Mouse (Mus musculus): ENCODE data around the gene Kmt2e.
"Not testable (repeated sequence)": the region's sequence is repeated elsewhere in the genome, so short reads cannot be mapped to it uniquely, and the experiment has no call there.

Kmt2e gene

DNA sequence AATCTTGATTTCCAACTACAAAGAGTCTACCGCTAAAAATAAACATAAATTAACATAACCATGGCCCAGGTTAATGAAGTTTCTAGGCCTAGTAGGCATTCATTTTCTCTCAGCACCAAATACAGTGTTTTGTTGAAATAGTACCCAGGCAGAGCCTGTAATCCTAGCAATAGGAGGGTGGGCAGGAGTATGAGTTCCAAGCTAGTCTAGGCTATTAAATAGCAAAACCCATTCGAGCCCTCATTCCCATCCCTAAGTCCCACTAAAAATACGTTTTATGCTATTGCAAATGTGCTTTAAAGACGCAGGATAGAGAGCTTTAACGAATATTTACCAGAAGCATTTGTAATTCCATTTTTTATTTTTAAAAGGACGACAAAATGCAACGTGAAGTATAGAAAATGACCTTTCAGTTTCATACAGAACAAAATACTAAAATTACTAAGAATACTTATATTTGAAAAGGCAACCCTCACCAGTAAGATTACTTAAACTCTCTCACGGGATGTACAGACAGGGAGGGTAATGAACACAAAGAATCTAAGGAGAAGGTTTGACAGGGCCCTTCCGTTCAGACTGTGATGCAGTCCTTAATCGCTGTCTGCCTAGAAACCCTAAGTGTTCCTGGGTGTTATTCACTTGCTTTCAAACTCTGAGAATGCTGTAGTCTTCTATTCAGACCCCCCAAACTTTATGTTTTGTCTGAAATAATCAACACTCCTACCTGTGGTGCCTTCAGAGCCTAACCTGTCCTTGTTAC, 2.1 kb upstream of the Kmt2e start:
- no peak for DNase-seq (ENCODE audit: low read depth, low spot score)

DNA sequence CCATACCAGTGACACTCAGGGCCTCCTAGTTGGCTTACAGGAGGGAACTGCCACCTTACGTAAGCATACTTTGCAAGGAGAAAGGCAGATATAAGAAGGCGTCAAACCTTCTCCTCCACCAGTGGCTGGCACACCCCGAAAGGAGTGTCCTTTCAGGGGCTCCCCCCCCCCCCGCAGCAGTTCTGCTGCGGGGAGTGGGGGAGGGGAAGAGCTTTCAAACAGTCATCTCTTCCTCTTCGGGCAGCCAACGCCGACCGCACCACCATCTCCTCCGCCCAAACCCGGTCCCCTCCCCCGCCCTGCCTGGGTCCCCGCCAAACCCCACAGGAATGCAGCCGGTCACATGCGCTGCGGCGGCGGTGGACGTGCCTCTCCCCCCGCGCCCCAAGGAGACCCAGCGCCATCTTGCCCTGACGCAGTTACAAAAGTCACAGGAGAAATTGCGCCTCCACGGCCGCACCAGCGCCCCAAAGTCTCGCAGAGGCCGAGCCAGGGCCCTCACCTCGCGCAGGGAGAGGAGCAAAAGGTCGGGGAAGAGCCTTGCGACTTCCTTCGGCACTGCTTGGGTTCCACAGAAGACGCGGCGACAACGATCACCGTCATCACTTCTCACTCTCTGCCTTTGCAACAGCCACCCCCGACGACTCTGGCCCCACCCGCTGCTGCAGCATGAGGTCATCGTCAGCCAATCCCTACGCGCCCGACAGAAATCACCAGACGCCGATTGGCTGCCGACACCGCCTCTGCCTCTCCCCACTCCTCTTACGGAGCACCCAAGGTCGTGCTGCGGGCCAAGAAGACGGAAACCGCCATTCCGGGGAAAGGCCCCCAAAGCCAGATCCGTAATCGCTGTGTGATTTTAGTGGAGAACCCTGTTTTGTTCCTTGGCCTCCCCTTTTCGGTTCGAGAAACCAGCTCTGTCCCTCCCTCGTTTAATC, 1.3 kb upstream of the Kmt2e start:
- peak; percentile 97 for DNase-seq (ENCODE audit: low read depth, low spot score)

DNA sequence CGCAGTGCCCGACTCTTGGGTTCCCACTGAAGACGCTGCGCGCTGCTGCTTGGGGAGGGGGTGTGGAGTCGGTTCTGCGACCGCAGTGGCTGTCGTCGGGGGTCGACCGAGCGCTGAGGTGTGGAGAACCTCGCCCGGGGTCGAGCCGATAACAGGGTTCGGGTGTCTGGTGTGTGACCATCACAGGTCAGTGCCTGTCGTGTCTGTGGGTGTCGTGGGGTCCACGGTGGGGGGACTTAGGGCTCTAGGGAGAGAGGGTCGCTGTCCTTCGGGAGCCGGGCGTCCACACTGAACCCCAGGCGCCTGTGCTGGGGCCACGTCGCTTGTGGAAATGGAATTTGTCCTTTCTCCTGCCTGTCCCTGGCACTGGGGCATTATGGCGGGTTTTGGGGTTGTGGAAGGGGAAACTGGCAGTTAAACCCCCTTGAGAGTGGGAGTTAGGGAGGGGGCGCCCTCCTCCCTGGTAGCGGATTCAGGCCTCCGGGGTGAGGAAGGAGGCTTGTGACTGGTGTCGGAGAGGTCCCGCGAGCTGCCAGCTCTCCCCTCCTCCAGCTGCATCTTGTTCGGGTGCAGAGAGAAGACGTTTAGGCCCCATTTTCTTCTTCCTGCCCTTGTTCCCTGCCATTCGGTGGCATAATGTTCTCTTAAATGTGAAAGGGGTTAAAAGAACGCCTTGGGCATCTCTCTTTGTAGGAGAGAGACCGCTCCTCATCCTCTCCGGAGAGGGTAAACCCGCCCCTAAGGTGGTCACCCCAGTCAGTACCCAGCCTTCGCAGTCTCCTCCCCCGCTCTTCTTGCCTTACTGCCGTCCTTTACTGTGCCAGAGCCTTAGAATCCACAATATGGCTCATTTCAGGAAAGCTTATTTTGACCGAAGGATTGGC, 599 bp downstream of the Kmt2e start:
- no peak for DNase-seq (ENCODE audit: low read depth, low spot score)

DNA sequence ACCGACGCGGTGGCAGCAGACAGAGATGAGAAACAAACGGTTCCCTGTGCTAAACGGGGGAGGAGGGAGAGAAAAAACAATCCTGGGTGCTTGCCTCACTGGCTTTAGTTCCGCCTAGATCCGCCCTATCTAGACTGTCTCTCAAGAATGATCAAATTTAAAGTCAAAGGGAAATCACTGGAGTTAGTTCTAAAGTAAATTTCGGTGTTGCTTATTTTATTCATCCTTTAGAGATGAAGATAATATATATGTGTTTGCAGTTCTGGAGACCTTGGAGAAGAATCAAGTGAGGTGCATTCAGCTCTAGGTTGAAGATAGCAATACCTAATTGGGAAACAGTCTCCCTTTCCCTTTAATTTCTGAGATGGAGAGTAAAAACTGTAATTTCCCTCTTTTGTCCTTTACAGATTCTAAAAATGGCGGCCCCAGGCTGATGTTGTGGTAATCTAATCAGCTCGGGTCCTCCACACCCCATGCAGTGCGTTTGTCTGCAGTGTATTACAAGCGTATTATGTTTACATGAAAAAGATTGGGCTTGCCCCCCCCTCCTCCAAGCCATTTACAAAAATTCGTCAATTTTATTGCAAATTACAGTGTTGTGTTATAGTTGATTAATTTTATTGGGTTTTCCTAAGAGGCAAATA, 1.4 kb downstream of the Kmt2e start:
- DNase-seq (ENCODE audit: low read depth, low spot score), result no peak

DNA sequence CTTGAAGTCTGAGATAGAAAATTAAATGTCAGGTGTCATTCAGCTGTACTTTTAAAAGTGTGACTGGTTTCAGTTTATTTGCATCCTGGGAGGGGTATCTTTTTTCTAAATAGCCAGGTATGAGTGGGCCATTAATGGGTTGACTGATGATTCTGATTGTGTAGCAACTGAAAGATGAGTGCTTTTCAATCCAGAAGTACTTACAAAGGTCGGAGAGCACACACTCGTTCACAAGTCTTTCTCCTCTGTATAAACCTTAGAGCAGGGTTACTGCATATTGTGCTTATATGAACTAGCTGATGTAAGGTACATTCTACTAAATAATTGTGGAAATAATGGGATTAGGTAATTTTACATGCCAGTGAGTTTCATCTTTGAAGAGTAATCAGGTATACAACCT, 2.5 kb downstream of the Kmt2e start:
- no peak for DNase-seq (ENCODE audit: low read depth, low spot score)

DNA sequence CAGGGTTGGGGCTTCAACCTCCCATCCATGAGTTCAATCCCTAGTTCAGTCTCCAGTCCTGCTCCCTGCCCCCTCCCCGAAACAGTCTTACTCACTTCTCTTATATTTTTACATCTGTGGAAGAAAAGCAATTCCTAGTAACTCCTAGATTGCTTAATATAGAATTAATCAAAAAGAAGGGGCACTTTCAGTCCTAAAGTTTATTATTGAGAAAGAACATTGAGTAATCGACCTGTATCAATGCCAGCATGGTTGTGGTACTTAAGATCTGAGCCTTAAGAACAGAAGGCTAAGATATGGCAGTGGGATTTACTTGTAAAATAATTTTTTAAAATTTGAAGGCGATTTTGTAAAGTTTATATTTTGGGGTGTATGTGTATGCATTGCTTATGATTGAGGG, 5.6 kb downstream of the Kmt2e start:
- no peak for DNase-seq (ENCODE audit: low read depth, low spot score)

DNA sequence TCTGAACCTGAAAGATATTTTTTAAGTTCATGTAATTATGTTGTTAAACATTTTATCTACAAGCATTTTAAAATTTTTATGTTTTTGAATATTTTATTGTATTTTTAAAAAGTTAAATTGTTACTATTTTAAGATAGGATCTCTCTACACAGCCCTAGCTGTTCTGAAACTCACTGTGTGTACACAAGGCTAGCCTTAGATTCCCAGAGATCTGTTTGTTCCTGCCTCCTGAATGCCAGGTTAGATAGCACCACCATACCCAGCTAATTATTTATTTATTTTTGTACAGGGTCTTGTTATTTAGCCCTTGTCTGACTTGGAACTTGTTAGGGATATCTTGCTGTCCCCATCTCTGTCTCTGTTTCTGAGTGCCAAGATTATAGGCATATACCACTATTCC, 6.3 kb downstream of the Kmt2e start:
- DNase-seq (ENCODE audit: low read depth, low spot score), result no peak

DNA sequence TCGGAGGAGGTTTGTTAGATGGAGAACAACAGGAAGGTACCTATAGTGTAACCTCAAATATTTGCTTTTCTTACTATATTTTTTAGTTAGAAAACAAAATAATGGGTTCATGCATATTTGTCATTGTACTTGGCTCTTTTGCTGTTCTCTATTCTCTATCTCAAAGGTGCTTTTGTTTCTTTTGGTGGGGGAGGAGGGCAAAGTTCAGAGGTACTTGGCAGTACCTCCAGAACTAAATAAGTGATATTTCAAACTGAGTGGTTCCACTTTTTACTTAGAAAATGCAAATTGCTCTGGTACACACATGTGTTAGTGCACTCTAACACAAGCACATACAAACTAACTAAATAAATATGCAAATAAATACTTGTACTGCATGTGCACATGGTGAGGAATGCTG, 7.7 kb downstream of the Kmt2e start:
- DNase-seq (ENCODE audit: low read depth, low spot score), result no peak

DNA sequence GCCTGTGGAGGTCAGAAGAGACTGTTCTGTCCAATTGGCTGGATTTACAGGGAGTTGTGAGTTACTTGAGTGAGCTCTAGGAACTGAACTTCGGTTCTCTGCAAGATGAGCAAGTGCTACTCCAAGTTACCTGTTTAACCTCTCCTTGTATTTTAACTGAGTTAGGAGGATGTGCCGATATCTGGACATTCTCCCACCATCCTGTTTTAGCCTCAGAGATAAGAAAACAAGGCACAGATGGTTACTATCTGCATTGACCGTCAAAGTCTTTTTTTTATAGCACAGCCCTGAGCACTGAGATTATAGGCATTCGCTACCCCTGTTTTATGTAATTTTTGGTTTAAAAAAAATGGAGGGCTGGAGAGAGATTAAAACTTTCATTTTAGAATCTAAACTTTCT, 10.2 kb downstream of the Kmt2e start:
- DNase-seq (ENCODE audit: low read depth, low spot score), result no peak

DNA sequence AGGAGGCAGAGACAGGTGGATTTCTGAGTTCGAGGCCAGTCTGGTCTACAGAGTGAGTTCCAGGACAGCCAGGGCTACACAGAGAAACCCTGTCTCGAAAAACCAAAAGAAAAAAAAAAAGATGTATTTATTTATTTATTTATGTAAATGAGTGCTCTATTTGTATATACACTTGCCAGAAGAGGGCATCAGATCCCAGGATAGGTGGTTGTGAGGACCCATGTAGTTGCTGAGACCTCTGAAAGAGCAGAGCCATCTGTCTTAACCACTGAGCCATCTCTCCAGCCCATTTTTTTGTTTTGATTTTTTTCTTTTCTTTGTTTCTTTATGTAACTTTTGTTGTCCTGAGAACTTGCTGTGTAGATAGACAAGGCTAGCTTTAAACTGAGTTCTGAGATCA, 19.3 kb downstream of the Kmt2e start:
- not testable (repeated sequence) for DNase-seq (ENCODE audit: low read depth, low spot score)

DNA sequence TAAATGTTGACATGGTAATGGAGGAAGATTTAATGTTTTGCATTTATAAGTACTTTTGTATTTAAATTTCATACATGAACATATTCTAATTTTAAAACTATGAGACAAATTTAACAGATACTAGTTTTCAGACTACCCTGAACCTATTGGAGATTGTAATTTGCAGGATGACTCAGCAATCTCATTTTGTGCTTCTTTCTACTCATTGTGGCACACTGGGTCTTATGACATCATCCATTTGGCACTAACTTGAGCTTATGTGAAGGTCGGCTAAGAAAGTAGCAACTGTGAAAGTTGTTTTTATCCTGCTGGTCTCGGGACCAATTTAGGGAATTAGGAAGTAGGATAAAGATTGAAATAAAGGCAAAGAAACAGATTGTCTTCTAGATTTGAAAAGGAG, 27.4 kb downstream of the Kmt2e start:
- DNase-seq (ENCODE audit: low read depth, low spot score), result no peak

DNA sequence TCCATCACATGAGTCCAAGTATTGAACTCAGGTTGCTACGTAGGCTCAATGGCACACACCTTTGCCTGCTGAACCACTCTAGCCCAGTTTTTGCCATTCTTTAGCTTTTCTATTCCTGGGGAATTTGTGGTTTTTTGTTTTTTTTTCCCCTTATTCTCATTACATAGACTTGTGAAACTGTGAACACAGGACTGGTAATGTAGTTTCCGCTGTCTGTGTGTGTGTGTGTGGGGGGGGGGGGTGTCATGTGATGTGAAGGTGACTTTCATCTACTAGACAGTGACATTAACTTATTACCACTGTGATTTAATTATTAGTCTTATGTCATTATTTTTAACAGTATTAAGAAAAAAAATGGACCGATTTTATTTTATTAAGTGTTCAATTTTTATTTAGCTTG, 30.0 kb downstream of the Kmt2e start:
- DNase-seq (ENCODE audit: low read depth, low spot score), result no peak

DNA sequence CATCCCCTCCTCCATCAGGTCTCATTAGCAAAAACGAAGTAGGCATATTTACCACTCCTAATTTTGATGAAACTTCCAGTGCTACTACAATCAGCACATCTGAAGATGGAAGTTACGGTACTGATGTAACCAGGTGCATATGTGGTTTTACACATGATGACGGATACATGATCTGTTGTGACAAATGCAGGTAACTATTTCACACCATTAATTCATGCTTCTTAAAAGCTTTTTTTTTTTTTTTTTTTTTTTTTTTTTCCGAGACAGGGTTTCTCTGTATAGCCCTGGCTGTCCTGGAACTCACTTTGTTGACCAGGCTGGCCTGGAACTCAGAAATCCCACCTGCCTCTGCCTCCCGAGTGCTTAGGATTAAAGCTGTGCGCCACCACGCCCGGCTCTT, 30.5 kb downstream of the Kmt2e start:
- no peak for DNase-seq (ENCODE audit: low read depth, low spot score)

DNA sequence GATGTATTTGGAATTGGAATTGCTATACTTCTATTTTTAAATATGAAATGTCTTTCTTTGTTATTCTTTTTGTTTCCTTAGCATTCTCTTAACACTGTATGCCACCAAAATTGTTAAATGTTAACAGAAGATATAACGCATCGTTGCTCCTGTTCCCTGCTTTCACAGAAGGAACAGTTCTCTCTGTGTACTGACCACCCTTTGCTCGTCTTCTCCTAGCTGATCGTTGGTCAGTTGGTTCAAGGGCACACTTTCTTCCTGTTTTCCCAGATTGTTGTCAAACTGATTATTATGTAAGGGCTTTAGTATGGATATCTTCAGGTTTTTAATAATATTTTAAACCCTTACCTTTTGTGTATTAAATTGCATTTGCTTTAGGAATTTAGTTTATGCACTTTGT, 32.3 kb downstream of the Kmt2e start:
- no peak for DNase-seq (ENCODE audit: low read depth, low spot score)

DNA sequence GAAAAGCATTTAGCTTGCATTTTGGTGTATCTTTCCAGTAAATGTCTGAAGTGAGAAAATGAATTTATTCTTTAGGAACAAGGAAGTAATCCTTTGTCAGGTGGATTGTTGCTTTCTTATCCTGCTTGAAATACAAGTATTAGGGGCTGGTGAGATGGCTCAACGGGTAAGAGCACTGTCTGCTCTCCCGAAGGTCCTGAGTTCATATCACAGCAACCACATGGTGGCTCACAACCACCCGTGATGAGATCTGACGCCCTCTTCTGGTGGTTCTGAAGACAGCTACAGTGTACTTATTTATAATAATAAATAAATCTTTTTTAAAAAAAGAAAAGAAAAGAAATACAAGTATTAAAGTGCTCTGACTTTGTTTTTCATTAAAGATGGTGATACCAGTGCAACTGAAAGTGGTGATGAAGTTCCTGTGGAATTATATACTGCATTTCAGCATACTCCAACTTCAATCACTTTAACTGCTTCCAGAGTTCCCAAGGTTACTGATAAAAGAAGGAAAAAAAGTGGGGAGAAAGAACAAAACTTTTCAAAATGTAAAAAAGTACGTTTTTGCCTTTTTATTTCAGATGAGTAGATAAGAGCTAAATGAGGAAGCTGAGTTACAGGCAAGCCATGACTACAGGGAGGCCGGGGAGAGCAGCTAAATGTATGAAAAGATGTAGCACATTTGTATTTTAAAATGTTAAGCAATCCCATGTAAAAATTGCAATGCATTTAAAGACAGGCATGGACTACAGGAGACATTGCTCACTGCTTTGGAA, 39.0 kb downstream of the Kmt2e start:
- peak; percentile 48 for DNase-seq (ENCODE audit: low read depth, low spot score)

DNA sequence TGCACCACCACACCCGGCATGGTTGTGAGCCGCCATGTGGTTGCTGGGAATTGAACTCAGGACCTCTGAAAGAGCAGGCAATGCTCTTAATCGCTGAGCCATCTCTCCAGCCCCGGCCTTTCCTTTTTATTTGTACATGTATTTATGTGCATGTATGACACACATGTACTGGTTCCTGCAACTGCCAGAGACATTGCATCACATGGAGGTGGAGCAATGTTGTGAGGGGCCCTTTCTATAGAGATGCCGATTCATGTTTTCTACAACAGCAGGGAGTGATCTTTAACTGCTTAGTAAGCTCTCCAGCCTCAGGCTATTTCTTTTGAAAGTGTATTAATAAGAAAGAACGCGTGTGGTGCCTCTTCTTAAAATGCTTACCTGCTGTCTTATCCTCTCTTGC, 49.6 kb downstream of the Kmt2e start:
- no peak for DNase-seq (ENCODE audit: low read depth, low spot score)

DNA sequence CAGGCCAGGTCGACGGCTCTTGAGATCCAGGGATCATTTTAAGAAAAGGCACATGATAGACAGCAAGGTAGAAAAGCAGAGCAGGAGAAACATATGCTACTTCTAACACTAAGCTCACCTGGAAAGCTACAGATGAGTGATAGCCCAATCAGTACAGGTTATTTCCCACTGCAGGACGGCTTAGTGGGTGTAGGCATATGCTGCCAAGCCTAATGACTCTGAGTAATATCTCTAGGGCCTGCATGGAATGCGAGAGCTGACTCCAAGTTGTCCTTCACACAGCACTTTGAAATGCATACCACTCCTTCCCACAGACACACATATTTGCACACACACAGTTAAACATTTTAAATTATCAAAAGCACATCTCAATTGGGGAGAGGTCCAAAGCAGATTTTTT, 55.0 kb downstream of the Kmt2e start:
- DNase-seq (ENCODE audit: low read depth, low spot score), result no peak

DNA sequence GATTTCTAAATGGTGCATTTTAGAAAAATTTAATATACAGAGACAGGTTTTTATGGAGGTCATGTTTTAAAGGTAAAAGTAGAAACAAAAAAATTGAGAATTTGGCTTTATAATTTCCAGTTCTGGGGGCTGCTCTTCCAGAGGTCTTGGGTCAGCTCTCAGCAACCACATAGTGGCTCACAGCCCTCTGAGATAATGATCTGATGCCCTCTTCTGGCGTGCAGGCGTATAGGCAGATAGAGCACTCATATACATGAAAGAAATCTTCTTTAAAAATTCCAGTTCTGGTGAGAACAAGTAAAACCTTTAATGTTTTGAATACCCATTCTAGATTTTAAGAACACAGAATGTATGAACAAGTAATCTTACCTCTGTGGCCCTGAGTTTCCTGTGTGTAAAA, 56.6 kb downstream of the Kmt2e start:
- DNase-seq (ENCODE audit: low read depth, low spot score), result no peak

DNA sequence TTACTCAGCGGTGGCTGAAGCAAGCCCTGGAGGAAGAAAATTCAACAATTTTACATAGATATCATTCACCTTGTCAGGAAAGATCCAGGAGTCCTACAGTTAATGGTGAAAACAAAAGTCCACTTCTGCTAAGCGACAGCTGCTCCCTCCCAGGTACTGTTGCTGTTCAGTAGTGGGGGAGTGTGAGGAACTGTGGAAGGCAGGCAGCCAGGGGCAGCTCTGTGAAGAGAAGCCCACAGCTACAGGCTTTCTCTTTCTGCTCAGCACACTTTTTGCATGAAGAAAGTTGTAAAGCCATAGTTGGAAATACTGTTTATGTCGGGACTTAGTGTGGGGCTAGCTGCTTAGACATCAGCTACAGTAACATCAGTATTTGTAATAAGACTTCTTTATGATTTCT, 62.2 kb downstream of the Kmt2e start:
- no peak for DNase-seq (ENCODE audit: low read depth, low spot score)

DNA sequence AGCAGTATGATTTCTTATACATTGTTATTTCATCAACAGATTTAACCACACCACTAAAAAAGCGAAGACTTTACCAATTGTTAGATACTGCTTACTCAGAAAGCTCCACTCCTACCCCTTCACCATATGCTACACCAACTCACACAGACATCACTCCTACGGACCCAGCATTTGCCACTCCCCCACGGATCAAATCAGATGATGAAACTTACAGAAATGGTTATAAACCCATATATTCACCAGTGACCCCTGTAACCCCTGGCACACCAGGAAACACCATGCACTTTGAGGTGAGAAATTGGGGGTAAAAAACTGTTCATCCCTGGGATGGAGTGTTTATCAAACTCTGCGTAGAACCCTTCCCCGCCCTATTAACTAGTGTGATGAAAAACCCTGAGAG, 62.7 kb downstream of the Kmt2e start:
- DNase-seq (ENCODE audit: low read depth, low spot score), result no peak

DNA sequence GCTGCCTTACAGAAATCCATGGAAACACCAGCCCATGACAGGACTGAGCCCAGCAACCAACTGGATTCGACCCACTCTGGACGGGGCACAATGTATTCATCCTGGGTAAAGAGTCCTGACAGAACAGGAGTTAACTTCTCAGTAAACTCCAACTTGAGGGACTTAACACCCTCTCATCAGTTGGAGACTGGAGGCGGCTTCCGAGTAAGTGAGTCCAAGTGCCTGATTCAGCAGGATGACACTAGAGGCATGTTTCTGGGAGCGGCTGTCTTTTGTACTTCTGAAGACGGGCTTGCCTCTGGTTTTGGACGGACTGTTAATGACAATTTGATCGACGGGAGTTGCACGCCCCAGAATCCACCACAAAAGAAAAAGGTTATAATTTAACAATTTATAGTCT, 63.7 kb downstream of the Kmt2e start:
- DNase-seq (ENCODE audit: low read depth, low spot score), result peak; percentile 14

Measured in ES-CJ7 (cell line).